ENCODE assay signal across 28 mouse cellular contexts in the genomic region with DNA sequence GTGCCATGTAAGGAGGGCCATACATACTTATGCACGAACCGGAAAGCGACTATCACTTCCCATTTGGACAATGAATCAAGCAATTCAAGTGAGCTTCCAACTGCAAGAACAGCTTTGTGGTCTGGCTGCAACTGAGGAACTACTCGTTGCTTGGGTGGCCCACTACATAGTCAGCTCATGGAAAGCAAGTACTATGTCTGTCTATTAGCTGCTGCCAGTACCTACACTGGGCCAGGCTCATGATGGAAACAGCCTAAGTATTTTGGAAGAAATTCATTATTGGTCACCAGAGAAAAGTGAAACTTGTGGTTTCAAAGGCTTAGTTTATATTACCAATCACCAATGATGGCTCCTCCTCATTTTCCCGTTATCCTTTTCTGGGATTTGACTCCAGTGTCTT. TPM values are rescaled to one million over a fixed set of nuclear protein-coding genes. Genes with fewer than 3 reads are reported as not detected.
"Had no signal": no experiment of that assay in that cellular context is flagged by ENCODE, and none has a peak within 500 bp of the region (broad histone marks: within the 10 kb centered on the region; RNA-seq: fewer than 3 reads in every experiment).

No protein-coding gene starts in this region.

- H3K9me3 ChIP-seq: heart, embryonic 13.5 days; heart, embryonic 15.5 days; hindbrain, embryonic 13.5 days; hindbrain, embryonic 15.5 days; intestine, embryonic 15.5 days; limb, embryonic 12.5 days; liver, embryonic 12.5 days had no signal

- DNase-seq: gastrocnemius, adult 2 months; gastrocnemius, postnatal 10 days; gastrocnemius, postnatal 25 days; heart, adult 11 months; heart, adult 2 months; heart, postnatal 14 days; heart, postnatal 36 days; kidney, adult 18-20 months; kidney, adult 8-10 months; kidney, postnatal 10 days; kidney, postnatal 25 days; kidney, postnatal 4 days had no signal

- H3K4me3 ChIP-seq: gastrocnemius, adult 2 months; heart, adult 2 months; heart, embryonic 13.5 days; heart, embryonic 15.5 days; hindbrain, embryonic 13.5 days; hindbrain, embryonic 15.5 days; intestine, embryonic 15.5 days; layer of hippocampus, adult 2 months; left cerebral cortex, adult 2 months; limb, embryonic 12.5 days; liver, embryonic 12.5 days had no signal

- H3K36me3 ChIP-seq: heart, embryonic 13.5 days; heart, embryonic 15.5 days; hindbrain, embryonic 13.5 days; hindbrain, embryonic 15.5 days; intestine, embryonic 15.5 days; limb, embryonic 12.5 days; liver, embryonic 12.5 days had no signal

- ATAC-seq: hindbrain, postnatal 0 days; inflammation-experienced regulatory T-cells, adult 6 months; intestine, embryonic 15.5 days; intestine, postnatal 0 days; liver, embryonic 12.5 days had no signal

- H3K4me2 ChIP-seq: heart, embryonic 11.5 days; heart, embryonic 13.5 days; heart, embryonic 15.5 days; hindbrain, embryonic 13.5 days; hindbrain, embryonic 15.5 days; intestine, embryonic 15.5 days; liver, embryonic 12.5 days had no signal

- H3K9ac ChIP-seq: heart, embryonic 13.5 days; heart, embryonic 15.5 days; hindbrain, embryonic 13.5 days; hindbrain, embryonic 15.5 days; intestine, embryonic 15.5 days; limb, embryonic 12.5 days; liver, embryonic 12.5 days; liver, embryonic 14.5 days had no signal

- H3K4me1 ChIP-seq: heart, embryonic 13.5 days; heart, embryonic 15.5 days; intestine, embryonic 15.5 days; liver, embryonic 12.5 days had no signal

- H3K27ac ChIP-seq: gastrocnemius, adult 2 months; heart, adult 2 months; heart, embryonic 13.5 days; heart, embryonic 15.5 days; hindbrain, embryonic 13.5 days; hindbrain, embryonic 15.5 days; hindbrain, postnatal 0 days; intestine, embryonic 15.5 days; layer of hippocampus, adult 2 months; left cerebral cortex, adult 2 months; limb, embryonic 12.5 days; liver, embryonic 12.5 days; liver, embryonic 14.5 days had no signal

- H3K27me3 ChIP-seq: heart, embryonic 13.5 days; heart, embryonic 15.5 days; hindbrain, embryonic 13.5 days; hindbrain, embryonic 15.5 days; intestine, embryonic 15.5 days; limb, embryonic 12.5 days; liver, embryonic 12.5 days had no signal

RNA-seq across cellular contexts. Expression of gene Lrrtm1, which starts 43.8 kb away (rescaled TPM):
- total RNA-seq: gastrocnemius, adult 2 months; gastrocnemius, postnatal 25 days; heart, adult 2 months; heart, postnatal 36 days; hematopoietic stem cell, adult 5-6 weeks; liver, adult 2 months had no signal
- polyA plus RNA-seq: inflammation-experienced regulatory T-cells, adult 6 months; liver, adult 2 months had no signal
